Mouse (Mus musculus) heart, postnatal 4 days (tissue): ENCODE measurements around the gene Ets1. TPM values are rescaled to one million over a fixed set of nuclear protein-coding genes. Genes with fewer than 3 reads are reported as not detected.

ENCODE experiments used
- DNase-seq: peaks from one replicate; pipeline ENCODE4 v3.0.0; 2021
- total RNA-seq, 2 experiments: library from RNA; stranded (reverse); gene quantifications; 2 replicates each; pipeline ENCODE4 v1.2.3; 2021

Ets1 gene
- total RNA-seq, 2 experiments from 2014 or later: 97.5 to 106 TPM

DNA sequence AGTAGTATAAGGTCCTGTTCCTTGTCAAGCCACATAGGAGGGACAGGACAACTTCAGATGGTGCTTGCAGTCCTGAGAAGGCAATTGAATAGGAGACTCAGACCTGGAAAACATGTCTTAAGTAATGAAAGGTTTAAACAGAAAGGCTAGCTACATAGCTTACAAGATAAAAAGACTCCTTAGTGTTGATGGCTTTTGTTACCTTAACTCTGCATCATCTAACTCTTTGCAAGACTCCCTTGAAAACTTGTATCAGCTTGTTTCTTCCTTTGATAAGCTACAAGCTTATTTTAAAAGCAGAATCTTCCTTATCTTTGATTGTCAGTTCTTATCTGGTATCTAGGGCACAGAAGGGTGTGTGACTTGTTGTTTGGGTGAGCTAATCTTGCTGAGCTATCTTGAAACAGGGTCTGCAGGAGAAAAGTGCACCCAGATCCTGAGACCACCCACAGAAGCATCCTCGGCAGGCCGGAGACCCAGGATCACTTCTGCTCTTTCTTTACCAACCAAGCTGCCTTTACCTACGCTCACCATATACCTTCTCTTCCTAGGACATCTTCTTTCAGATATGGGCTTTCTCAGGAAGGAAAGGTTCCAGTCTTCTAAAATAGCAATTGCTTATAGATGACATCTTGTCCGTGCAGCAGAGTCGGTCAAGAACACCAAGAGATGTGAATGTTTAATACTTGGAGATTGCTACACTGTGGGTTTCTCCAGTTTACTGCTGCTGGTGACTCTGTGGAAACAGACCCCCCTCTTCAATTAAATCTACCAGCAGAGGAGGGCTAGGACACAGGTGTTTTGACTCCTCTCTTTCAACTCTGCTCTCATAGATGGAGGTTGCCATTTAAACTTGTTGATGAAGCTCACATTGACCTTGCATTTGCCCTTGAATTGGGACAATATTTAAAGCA is 19.2 kb upstream of the Ets1 start:
- no peak for DNase-seq

DNA sequence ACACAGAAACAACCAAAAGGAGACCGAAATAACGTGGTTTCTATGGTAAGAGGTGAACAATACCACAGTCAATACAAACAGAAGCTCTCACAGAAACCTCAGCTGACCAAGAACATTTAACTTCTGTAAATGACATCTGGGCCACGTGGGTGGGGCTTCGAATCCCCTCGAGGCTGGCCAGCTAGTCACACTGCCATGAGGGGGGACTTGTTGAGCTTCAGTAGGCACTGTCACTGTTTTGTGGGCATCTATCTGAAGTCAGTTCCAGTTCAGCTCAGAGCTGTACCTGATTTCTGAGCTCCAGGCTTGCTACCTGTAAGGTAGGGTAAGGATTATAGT is 18.6 kb upstream of the Ets1 start:
- no peak for DNase-seq

DNA sequence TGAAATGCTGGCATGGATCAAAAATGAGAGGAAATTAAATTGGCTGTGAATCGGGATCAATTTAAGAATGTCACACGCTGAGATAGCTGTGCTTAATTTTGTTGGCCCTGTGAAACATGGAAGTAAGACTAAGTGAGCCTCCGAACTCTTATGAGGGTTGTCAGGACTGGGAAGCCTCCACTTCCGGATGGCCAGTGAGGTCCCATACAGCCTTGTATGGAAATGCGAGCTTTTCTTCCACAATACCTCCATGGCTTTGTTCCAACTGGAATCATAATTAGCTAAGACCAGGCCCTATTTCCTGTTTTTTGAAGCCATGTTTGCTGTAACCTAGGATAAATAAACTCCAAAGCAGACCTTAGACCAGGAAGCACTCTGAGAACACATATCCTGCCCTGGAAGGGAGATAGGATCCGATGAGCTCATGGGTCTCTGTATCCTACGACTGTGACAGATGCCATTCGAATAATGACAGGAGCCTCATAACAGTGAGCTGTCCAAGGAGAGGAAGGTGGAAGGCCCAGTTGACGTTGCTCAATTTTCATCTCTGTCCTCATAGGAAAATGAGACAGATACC is 17.4 kb upstream of the Ets1 start:
- DNase-seq: no peak

DNA sequence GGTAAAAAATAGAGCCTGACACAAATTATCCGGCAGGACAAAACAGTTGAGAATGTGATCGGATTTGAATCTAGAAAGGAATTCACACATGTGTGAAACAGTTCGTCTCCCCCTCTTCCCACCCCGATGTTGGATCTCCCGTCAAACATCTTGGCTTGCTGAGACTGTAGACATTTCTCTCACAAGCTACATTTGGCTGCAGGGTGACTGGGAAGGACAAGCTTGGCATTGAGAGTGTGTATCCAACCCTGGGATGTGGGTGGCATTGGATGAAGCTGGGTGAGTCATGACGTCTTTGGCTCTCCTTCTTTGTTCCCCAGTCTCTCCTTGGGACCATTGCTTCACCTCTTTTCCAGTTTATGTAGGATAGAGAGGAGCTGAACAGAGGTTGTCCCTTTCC is 16.4 kb upstream of the Ets1 start:
- no peak for DNase-seq

DNA sequence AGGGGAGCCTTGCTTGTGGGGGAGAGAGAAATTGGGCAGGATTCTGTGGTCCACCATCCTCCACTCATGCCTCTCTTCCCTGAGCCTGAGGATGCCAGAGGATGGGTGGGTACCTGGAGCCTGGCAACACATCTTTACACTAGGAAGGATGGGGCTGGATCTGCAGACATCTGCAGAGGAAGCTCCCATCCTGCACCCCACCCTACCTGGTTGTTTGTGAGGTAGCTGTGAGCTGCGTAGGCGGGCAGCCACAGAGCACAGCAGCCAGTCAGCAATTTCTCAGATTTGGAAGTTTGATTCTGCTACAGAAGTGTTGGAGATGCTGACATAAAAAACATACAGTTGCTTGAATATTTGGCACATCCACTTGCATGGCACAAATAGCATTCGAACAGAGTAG is 15.6 kb upstream of the Ets1 start:
- no peak for DNase-seq

DNA sequence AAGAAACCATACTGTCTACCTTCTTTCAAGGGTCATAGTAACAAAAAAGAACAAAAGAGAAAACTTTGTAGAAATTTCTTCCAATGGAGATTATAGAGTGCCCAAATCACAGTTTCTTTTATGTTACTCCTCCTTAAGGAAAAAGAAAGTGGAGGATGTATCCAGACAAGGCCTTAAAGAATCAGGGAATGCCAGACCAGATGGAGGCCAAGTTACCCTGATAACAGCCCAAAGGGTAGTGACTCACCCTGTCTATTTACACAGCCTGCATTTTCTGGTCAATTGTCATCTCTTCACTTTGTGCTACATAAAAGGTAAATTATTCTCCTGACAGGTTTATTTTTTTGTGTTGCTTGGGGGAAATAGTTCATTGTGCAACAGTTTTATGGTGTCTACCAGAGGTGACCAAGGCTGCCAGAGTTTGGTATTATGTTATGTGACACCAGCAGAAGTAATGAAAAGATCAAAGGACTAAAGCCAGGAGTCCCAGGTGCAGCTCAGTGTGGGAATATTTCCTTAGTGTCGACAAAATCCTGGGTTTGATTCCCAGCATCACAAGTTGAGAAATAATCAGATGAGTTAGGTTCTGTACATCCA is 6.5 kb upstream of the Ets1 start:
- DNase-seq: no peak

DNA sequence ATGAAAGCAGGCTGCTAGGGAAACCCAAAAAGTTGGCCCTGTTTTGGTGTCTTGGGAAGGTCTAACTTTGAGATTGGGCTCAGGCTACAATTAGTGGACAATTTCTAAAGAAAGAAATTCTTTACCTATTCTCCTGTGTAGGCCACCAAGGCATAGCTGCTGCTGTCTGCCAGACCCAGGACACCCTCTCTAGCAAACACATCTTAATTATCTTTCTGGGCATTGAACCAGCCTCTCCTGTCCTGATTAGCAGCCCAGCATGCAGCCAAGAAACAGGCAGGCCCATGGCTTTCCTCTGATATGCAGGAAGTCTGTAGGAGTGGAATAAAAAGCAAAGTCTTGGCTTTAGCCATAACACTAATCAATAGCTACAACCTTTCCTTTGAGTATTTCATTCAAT is 4.7 kb upstream of the Ets1 start:
- DNase-seq: no peak

DNA sequence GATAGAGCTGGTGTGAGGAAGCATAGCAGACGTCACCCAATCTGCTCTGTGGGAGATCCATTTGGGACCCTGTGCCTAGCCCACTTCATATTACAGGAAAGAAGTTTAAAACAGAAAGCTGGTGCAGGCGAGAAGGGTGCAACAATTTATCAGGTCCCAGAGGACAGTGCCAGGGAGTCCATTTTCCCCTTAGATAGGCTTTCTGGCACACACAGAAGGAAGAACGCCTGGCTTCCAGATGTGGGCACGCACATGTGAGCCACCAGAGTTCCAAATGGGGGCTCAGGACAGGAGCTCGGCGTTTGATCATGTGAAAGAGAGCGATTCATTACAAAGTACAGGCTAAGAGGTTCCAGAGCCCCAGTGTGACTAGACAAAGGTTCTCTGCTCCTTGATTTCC is 3.8 kb upstream of the Ets1 start:
- no peak for DNase-seq

DNA sequence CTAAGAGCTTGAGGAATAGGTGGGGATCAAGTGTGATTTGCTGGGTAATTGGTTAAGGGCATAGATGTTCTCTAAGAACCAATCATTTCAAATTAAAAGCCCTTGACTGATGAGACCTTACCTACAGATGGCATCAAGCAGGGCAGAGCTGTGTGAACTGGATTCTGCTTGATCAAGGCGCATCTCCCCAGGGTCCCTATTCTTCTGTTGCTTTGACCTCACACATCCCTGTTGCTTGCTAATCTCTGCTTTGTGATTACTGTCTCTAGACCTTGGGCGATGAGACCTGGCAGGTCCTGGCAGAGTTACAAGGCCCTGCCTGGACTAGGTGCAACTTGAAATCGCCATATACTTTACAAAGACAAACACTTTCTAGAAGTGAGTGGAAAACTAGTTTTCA is 9.0 kb downstream of the Ets1 start:
- DNase-seq: no peak

DNA sequence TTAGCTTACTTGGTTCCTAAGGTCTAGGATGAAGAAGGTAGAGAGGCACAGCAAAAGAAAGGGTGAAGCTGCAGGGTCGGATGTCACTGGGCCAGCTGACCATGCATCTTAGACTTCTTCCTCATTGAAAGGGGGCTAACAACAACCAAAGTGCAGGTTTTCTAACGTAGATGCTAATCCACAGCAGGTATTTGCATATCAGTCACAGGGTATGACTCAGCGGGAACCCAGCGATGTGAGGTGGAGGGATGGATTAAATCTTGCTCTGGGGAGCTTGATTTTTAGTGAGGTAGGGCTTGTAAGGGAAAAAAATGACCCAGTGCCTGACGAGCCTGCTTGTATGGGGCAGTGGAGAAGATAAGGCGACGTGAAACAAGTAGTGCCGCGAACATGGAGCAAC is 9.5 kb downstream of the Ets1 start:
- DNase-seq: no peak

DNA sequence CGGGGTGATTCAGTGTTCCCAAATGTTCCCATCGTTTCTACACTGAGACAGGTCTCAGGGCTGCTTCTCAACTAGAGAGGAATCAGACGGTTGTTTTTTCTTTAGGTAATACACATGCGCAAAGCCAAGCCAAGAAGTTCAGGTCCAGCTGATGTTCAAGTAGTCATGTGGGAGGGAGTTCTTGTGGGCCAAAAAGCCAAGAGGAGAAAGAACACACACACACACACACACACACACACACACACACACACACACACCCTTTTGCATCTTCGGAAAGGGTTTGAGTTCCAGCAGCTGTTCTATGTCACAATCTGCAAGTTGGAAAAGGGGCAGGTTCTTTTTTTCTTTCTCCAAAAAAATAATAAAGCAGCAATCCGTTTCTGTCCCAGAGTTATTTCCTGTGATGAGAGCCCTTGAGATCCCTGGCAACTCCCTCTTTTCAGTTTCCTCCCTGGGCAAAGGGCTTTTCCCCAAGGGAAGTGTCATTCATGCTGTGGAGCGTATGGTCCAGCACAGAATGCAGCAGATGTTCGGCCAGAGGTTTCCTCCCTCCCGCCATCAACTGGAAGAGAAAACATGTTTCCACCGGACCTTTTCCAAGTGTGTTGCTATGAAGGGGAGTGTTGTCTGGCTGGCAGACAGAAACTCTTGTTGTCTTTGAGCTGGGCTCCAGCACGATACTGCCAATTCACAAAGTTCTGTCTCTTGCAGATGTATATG is 10.7 kb downstream of the Ets1 start:
- DNase-seq: peak; percentile 67

DNA sequence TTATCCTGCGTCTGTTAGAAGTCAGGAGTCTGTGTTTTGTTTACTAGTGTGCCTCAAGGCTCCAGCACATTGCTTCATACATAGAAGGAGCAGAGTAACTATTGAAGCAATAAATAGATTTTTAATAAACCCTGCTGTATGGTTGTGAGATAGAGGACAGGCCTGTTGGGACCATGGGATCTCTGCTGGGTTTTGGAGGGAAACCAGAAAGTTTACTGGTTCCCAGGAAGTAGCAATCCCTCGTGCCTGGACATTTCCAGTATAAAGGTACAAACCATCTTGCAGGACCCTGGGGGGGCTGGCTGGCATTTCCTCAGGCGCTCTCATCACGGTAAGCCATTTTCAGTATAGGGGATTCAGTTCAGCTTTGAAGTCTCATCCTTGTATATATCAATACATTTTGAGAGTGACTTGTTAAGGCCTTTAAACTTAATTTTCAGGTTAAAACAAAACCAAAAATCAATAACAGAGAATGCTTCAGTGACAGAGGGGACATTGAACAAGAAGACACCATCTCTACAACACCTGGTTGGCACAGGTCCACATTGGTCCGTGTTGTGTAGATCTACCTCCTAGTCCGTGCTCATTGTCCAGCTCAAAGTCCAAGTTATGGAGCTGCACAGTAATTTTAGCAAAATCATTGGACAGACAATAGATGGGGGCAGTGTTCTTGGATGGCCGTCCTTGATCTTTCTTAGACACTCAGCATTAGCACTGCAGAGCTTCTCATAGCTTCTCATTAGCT is 11.7 kb downstream of the Ets1 start:
- DNase-seq: no peak

DNA sequence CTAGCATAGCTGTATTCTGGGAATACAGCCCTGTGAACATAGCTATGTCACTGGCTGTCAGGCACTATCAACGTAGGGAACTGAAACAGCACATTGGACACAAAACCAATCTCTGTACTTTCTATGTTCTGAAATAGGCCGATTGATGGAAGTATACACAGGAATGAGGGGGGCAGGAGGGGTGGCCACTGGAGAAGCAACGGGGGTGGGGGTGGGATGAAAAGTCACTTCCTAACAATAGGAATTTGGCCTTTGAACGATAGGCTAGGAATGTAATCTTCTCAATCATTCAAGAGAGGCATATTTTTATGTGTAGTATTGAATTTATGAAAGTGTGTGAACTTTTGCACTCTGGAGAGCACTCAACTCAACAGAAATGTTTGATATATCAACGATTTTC is 12.3 kb downstream of the Ets1 start:
- DNase-seq: no peak

DNA sequence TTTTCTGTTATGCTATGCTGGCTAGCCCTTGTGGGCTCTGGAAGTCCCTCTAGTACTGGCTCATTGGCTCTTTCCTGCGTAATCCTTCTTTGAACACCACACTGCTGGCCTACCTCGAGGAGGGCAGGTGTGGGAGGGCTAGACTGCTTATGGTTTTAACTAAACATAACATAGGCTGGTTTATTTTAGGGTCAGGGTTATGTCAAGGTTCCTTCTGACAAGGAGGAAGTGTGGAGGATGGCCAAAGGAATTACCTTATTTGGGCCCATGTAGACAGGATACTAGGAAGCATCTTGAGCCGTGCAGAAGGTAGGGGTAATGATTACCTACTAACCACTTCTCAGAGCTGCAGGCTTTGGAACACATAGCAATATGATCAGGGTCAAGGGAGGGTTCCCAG is 14.7 kb downstream of the Ets1 start:
- no peak for DNase-seq

DNA sequence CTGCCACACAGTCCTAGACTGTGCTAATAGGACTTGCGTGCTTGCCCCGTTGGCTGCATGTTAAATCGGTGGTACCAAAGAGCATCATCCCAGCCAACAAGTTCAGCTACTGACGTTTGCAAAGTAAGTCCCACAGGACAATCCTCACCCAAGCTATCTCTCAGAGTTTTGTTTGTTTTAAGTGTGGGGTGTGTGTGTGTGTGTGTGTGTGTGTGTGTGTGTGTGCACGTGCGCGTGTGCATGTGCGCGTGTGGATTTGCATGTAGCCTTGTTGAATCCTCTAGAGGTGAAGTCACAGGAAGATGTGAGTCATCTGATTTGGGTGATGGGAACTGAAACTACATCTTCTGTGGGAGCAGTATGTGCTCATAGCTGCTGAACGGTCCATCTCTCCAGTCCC is 16.1 kb downstream of the Ets1 start:
- DNase-seq: no peak

DNA sequence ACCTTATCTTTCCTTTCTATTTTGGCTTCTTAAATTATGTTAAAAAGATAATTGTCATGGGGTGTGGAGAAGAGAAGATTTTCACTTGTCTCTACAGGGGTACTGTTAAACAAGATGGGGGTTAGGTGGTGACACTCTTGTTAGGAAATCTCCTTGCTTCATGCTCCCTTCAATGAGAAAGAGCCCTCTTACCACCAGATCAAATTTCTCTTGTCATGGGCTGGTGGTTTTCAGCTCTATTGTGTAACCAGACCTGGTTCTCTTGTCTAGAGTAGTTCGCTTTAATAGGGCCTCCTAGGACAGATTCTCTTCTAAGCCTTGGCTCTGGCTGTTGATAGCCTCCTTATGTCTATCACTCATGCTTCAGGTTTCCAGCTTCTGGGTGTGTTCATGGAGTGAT is 18.3 kb downstream of the Ets1 start:
- DNase-seq: no peak

DNA sequence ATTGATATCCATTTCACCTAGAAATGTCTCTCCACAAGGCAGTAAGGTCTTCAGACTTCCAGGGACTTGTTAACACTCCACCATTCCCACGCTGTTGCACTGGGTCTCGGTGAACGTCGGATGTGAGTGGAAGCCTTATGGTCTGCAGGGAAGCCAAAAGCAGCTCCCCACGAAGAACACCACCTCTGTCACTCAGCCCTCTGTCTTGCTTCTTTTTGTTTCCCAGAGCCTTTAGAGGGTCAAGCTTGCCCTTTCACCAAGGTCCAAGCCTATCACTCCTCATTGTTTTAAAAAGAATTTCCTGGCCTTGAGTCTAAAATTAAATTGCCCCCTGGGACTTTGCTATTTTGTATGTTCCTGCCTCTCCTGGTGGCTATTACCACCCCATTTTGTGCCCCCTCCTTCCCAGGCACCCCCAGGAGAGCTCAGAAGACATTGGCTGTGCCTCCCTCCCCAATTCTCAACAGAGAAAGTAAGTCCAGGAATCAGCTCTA is 20.4 kb downstream of the Ets1 start:
- DNase-seq: no peak

DNA sequence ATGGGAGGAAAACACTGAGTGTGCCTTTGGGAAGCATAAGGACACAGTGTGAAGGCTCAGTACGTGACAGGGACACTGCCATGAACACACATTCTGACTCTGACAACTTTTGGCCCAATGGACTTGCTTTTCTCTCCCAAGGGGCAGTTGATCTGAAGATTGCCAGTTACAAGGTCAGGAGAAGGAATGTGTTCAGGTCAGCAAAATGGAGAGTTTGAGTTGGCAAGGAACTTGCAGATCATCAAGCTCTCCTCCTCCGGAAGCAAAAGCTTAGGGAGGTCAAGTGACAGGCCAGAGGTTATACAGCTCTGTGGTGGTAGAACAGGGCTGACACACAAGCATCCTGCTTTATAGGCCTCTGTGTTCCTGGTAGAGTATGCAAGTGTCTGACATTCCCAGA is 21.1 kb downstream of the Ets1 start:
- DNase-seq: no peak

DNA sequence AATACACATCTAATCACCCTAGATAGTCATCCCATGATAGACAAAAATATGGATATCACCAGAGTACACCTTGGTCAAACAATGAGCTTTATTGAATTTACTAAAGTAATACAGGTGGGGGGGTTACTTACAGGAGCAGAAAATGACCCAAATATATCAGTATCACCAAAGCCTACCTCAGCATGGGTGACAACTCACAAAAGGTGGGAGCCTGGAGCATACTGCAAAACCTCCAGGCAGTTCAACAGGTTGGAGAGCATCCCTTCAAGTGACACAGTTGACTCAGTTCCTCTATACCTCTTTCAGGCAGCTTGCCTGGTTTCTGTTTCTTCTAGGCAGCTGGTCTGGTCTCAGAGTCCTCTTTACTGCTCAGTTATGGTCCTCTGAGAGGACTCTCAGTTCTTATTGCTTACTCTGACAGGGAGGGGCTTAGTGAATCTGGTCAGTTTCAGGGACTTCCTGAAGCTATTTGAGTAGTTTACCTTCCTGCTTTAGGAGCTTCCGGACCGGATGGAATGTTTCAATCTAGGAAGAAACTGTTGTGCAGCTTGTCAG is 24.5 kb downstream of the Ets1 start:
- DNase-seq: no peak

DNA sequence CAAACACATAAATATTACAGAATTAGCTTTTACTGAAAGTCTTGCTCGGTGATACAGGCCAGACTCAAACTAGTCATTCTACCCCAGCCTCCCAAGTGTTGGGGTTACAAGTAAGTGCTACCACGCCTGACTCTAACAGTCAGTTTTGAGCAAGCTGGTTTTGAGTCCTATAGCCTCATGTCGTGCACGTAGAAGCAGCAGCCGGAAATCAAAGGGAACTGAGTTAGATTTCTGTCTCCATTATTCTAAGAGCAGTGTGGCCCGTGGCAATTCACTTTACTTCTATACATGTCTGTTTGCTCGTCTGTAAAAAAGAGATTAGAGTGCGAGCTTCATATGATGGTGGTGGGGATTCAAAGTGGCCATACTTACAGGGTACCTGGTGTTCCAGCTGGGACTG is 25.1 kb downstream of the Ets1 start:
- DNase-seq: no peak

DNA sequence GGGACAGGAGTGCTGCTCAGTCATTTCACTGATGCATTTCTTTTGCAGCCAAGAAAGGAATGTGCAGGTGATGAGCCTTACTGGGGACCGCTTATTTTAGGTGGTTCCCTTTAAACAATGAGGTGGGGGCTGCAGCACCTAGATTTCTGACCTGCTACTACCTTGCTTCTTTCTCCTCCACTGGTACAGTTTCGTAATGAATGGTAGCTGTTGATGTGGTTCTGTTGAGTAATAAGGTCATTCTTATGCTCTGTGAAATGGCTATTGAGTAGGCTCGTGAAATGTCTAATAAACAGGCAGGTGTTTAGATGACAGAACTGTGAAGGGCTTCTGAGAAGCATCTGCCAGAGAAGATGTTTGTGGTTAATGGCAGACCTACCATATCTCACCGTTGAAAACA is 25.5 kb downstream of the Ets1 start:
- no peak for DNase-seq
